Mouse (Mus musculus) heart, postnatal 36 days (tissue): ENCODE data around the gene Ttll5. TPM values are rescaled to one million over a fixed set of nuclear protein-coding genes. Genes with fewer than 3 reads are reported as not detected.

Source experiments
- DNase-seq, 2 experiments: peaks; one replicate each; pipeline ENCODE4 v3.0.0; 2021 to 2022
- intact Hi-C: fragments of 180-260 bp; cut with DNase I; formaldehyde crosslinking; loops from one replicate; pipeline ENCODE4 v1.15.1; 2025
- total RNA-seq, 2 experiments: library from RNA; stranded (reverse); gene quantifications; 2 replicates each; pipeline ENCODE4 v1.2.3; 2021

Ttll5 gene
- total RNA-seq, 2 experiments from 2014 or later = 14.6 to 14.8 TPM

GRCm38 (mm10) chr12:85912712-85913504 is 88.4 kb downstream of the Ttll5 start:
- DNase-seq = no peak
- intact Hi-C loops = no loop called here

GRCm38 (mm10) chr12:85926897-85927296 is 102.4 kb downstream of the Ttll5 start:
- intact Hi-C loops = no loop called here
- no peak for DNase-seq

DNA sequence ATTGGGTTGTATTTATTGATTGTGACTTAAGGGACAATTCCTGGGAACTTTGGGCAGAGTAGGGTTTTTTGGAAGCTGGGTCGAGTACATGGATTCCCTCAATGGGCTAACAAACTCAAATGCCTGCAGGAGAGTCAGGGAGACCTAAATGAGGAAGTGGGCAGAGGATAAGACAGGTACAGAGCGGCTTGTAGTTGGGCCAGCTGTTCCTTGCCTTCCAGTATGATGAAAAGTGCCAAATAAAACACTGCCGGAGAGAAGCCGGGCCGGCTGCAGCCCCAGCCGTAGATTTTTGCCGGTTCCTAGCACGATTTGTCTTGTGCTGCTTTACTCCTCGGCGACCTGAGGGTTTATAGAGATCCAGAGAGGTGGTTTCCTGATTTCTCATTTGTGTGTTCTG is 104.1 kb downstream of the Ttll5 start:
- no peak for DNase-seq
- intact Hi-C loops = no loop called here

GRCm38 (mm10) chr12:85929711-85930110 is 105.3 kb downstream of the Ttll5 start:
- no peak for DNase-seq

GRCm38 (mm10) chr12:85930713-85931112 is 106.3 kb downstream of the Ttll5 start:
- intact Hi-C loops = loop anchor here (2.0 kb wide), 1 partner anchor 148 kb away; the partner anchor contains the start of gene Tgfb3
- DNase-seq = no peak

More at GRCm38 (mm10) chr12:85929711-85930110, 105.3 kb downstream of the Ttll5 start:
- intact Hi-C loops = loop anchor here (2.0 kb wide), 1 partner anchor 149 kb away; the partner anchor contains the start of gene Tgfb3

GRCm38 (mm10) chr12:85933241-85933640 is 108.8 kb downstream of the Ttll5 start:
- DNase-seq = no peak
- intact Hi-C loops = no loop called here

GRCm38 (mm10) chr12:85937384-85937783 is 112.9 kb downstream of the Ttll5 start:
- intact Hi-C loops = no loop called here
- no peak for DNase-seq

- intact Hi-C loops = no loop called here
- DNase-seq = no peak
Measured at GRCm38 (mm10) chr12:85943456-85943855, 119.0 kb downstream of the Ttll5 start.

- no peak for DNase-seq
- intact Hi-C loops = no loop called here
Measured at GRCm38 (mm10) chr12:85944419-85944818, 120.0 kb downstream of the Ttll5 start.

- intact Hi-C loops = no loop called here
- DNase-seq = no peak
Measured at GRCm38 (mm10) chr12:85947161-85947560, 122.7 kb downstream of the Ttll5 start.

- intact Hi-C loops = loop anchor here (10.0 kb wide), 1 partner anchor 665 kb away; no protein-coding TSS in a partner anchor
- no peak for DNase-seq
Measured at GRCm38 (mm10) chr12:85949667-85950066, 125.2 kb downstream of the Ttll5 start.

DNA sequence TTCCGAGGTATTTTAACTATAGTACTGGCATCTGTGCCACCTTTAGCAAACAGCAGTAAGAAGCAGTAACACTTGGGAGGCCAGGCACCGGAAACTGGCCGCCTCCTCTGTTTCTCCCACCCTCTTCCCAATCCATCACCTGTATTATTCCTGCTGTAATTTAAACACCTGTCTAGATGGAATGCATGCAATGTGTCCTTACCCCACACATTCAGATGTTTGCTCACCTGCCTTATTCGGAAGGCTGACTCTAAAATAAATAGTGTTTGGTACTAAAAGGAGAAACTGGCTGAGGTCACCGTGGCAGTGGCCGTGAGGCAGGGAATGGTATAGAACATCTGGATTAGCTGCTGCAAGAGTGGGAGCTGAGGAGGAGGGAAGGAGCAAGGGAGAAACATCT is 125.9 kb downstream of the Ttll5 start:
- DNase-seq = no peak
- intact Hi-C loops = loop anchor here (10.0 kb wide), 1 partner anchor 664 kb away; no protein-coding TSS in a partner anchor

- no peak for DNase-seq
- intact Hi-C loops = loop anchor here (10.0 kb wide), 1 partner anchor 664 kb away; no protein-coding TSS in a partner anchor
Measured at GRCm38 (mm10) chr12:85951036-85951435, 126.6 kb downstream of the Ttll5 start.

- intact Hi-C loops = loop anchor here (10.0 kb wide), 1 partner anchor 663 kb away; no protein-coding TSS in a partner anchor
- DNase-seq = no peak
Measured at GRCm38 (mm10) chr12:85951822-85952221, 127.4 kb downstream of the Ttll5 start.

GRCm38 (mm10) chr12:85952349-85952748 is 127.9 kb downstream of the Ttll5 start:
- intact Hi-C loops = loop anchor here (10.0 kb wide), 1 partner anchor 662 kb away; no protein-coding TSS in a partner anchor
- no peak for DNase-seq

DNA sequence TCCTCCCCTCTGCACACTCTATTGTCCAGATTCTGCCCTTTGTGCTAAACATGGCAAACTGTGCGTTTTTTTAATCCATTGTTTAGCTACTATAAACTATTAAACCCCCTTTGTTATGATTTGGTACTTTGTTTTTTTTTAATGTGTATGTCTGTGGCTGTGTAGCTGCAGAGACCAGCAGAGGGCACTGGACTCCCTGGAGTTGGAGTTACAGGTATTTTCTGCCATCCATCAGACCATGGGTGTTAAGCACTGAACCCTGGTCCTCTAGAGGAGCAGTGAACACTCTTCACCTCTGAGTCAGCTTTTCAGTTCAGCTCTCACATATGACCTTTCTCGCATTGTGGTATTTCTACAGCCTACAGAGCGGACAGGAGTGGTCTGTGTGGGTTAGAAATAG is 129.7 kb downstream of the Ttll5 start:
- intact Hi-C loops = loop anchor here (2.0 to 10.0 kb wide), 2 partner anchors 125 to 661 kb away; partner anchors contain the start of gene Tgfb3
- DNase-seq = no peak

DNA sequence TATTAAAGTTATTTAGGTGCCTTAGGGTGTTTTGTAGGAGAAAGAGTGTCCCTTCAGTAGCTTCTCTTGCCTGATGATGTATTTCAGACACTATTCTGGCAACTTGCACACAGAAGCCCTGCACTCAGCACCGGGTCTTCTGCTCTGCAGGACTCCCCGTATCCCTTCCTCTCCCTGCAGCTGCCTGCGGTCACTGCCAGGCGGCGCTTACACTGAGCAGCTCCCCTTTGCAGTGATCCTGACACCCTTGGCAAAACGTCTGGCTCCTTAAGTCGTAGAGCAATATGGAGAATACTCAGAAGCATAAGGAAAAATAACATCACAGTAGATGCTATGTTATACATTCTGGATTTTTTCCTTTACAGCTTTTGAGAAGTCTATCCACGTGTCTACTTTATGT is 130.6 kb downstream of the Ttll5 start:
- no peak for DNase-seq
- intact Hi-C loops = loop anchor here (2.0 to 10.0 kb wide), 2 partner anchors 124 to 660 kb away; partner anchors contain the start of gene Tgfb3

- intact Hi-C loops = loop anchor here (2.0 to 10.0 kb wide), 2 partner anchors 123 to 659 kb away; partner anchors contain the start of gene Tgfb3
- DNase-seq = no peak
Measured at GRCm38 (mm10) chr12:85955690-85956089, 131.2 kb downstream of the Ttll5 start.

GRCm38 (mm10) chr12:85956251-85956650 is 131.8 kb downstream of the Ttll5 start:
- intact Hi-C loops = loop anchor here (10.0 kb wide), 1 partner anchor 659 kb away; no protein-coding TSS in a partner anchor
- no peak for DNase-seq

GRCm38 (mm10) chr12:85958460-85958859 is 134.0 kb downstream of the Ttll5 start:
- no peak for DNase-seq
- intact Hi-C loops = loop anchor here (10.0 kb wide), 1 partner anchor 656 kb away; no protein-coding TSS in a partner anchor

DNA sequence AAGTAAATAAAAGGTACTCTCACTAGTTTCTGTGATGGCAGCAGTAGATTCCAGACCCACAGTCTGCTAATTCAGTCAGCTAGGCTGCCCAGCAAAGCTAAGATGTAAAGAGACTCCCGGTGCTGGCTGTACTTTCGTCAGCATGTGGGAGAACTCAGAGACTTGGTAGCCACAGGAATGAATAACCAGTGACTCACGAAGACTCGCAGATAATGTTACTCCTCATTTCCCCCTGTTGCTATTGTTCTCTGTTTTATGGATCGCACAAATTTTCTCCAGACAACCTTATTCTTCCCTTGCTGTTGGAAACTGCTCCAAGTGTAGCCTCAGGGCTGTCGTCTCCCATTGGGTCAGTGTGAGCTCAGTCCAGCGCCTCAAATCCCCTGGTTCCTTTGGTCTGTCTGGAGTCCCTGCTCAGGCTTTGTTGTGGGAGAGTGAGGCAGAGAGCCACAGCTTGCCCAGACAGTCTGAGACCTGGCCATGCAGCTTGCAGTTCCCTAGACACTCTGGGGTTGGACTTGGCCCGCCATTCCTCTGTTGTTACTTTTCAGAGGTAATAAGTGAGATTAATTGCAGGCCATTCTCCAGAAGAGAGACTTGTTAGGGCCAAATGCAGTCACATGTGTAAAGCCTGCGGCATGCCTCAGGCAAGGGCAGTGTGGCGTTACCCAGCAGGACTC is 135.5 kb downstream of the Ttll5 start:
- intact Hi-C loops = loop anchor here (10.0 kb wide), 1 partner anchor 655 kb away; no protein-coding TSS in a partner anchor
- DNase-seq = no peak
